Mouse (Mus musculus) kidney, postnatal 10 days (tissue): ENCODE measurements at regions not wholly inside any gene's neighbourhood (a gene's known extent, or its start where the extent isn't known, plus 50 kb on each side); places are given as distances from the start of the nearest gene placed in this dataset.

Experiments
- DNase-seq: peaks from one replicate; pipeline ENCODE4 v3.0.0; 2021; ENCODE audit warnings: mixed read lengths

- no peak for DNase-seq
These were observed 52.8 kb upstream of the Tmem178 start for GRCm38 (mm10) chr17:80891656-80892055.

- no peak for DNase-seq
These were observed 55.3 kb upstream of the Tmem178 start for GRCm38 (mm10) chr17:80889095-80889494.

GRCm38 (mm10) chr17:80887749-80888119 is 56.7 kb upstream of the Tmem178 start:
- DNase-seq, result no peak

GRCm38 (mm10) chr17:80887021-80887748 is 57.2 kb upstream of the Tmem178 start:
- DNase-seq, result no peak

- no peak for DNase-seq
These were observed 58.2 kb upstream of the Tmem178 start for GRCm38 (mm10) chr17:80886211-80886701.

- no peak for DNase-seq
These were observed 58.7 kb upstream of the Tmem178 start for GRCm38 (mm10) chr17:80885706-80886105.

- DNase-seq, result no peak
These were observed 59.5 kb upstream of the Tmem178 start for GRCm38 (mm10) chr17:80884886-80885285.

GRCm38 (mm10) chr17:80882476-80882875 is 62.0 kb upstream of the Tmem178 start:
- DNase-seq, result no peak

GRCm38 (mm10) chr17:80880325-80880724 is 64.1 kb upstream of the Tmem178 start:
- DNase-seq, result no peak

GRCm38 (mm10) chr17:80875352-80876044 is 68.9 kb upstream of the Tmem178 start:
- DNase-seq, result peak; percentile 64

- no peak for DNase-seq
These were observed 73.5 kb upstream of the Tmem178 start for GRCm38 (mm10) chr17:80870965-80871364.

- no peak for DNase-seq
These were observed 82.1 kb upstream of the Tmem178 start for GRCm38 (mm10) chr17:80862338-80862737.

- peak; percentile 21 for DNase-seq
These were observed 97.2 kb upstream of the Tmem178 start for GRCm38 (mm10) chr17:80846996-80847810.

GRCm38 (mm10) chr17:80845349-80845748 is 99.1 kb upstream of the Tmem178 start:
- DNase-seq, result no peak

- no peak for DNase-seq
These were observed 102.5 kb upstream of the Tmem178 start for GRCm38 (mm10) chr17:80841903-80842302.

- no peak for DNase-seq
These were observed 103.5 kb upstream of the Tmem178 start for GRCm38 (mm10) chr17:80840896-80841295.

- no peak for DNase-seq
These were observed 104.0 kb upstream of the Tmem178 start for GRCm38 (mm10) chr17:80840452-80840851.

GRCm38 (mm10) chr17:80834701-80835100 is 106.4 kb upstream of the Map4k3 start:
- DNase-seq, result no peak

- no peak for DNase-seq
These were observed 105.9 kb upstream of the Map4k3 start for GRCm38 (mm10) chr17:80834176-80834517.

GRCm38 (mm10) chr17:80833355-80834175 is 105.3 kb upstream of the Map4k3 start:
- peak; percentile 30 for DNase-seq

- no peak for DNase-seq
These were observed 103.4 kb upstream of the Map4k3 start for GRCm38 (mm10) chr17:80831686-80832085.

- DNase-seq, result no peak
These were observed 99.6 kb upstream of the Map4k3 start for GRCm38 (mm10) chr17:80827896-80828295.

GRCm38 (mm10) chr17:80827361-80827760 is 99.1 kb upstream of the Map4k3 start:
- no peak for DNase-seq
